Mouse (Mus musculus) kidney, postnatal 0 days (tissue): ENCODE measurements around the gene Ptpn11. TPM values are rescaled to one million over a fixed set of nuclear protein-coding genes. Genes with fewer than 3 reads are reported as not detected.

Source experiments
- ATAC-seq: fragments of 200-750 bp; cut with Nextera tagmentation; replicated peaks from 2 replicates; pipeline ENCODE4 v1.8.0; 2017; ENCODE audit warnings: low read depth, moderate number of reproducible peaks, moderate TSS enrichment, moderate library complexity; ENCODE audit not compliant: low FRiP score
- DNase-seq: peaks from one replicate; pipeline ENCODE4 v3.0.0-alpha.2; 2016; ENCODE audit warnings: low spot score
- H3K27ac ChIP-seq: fragments of 300-500 bp; sonication (generic); 2 replicates; pipeline ENCODE4 v1.5.1; 2014; ENCODE audit warnings: mild to moderate bottlenecking
- H3K27me3 ChIP-seq: fragments of 300-500 bp; sonication (generic); 2 replicates; pipeline ENCODE4 v1.6.1; 2014; ENCODE audit warnings: low read length, mixed read lengths; ENCODE audit not compliant: insufficient read depth
- H3K36me3 ChIP-seq: fragments of 300-500 bp; sonication (generic); 2 replicates; pipeline ENCODE4 v1.6.1; 2014; ENCODE audit warnings: low read length, mixed read lengths; ENCODE audit not compliant: insufficient read depth
- H3K4me1 ChIP-seq: fragments of 300-500 bp; sonication (generic); replicated peaks from 2 replicates; pipeline ENCODE4 v1.6.1; 2014; ENCODE audit warnings: antibody characterized with exemption, low read length, mixed read lengths; ENCODE audit not compliant: insufficient read depth
- H3K4me2 ChIP-seq: fragments of 300-500 bp; sonication (generic); 2 replicates; pipeline ENCODE4 v1.6.1; 2014; ENCODE audit warnings: mild to moderate bottlenecking, low read length, moderate library complexity, mixed read lengths
- H3K4me3 ChIP-seq: fragments of 300-500 bp; sonication (generic); replicated peaks from 2 replicates; pipeline ENCODE4 v1.5.1; 2014; ENCODE audit warnings: low read depth, low read length
- H3K9ac ChIP-seq: fragments of 300-500 bp; sonication (generic); 2 replicates; pipeline ENCODE4 v1.6.1; 2014; ENCODE audit warnings: low read depth, low read length
- H3K9me3 ChIP-seq: fragments of 300-500 bp; sonication (generic); replicated peaks from 2 replicates; pipeline ENCODE4 v1.6.1; 2016; ENCODE audit warnings: low read length, inconsistent platforms, mixed read lengths
- CTCF ChIP-seq: IDR thresholded peaks from 2 replicates; pipeline ENCODE4 v1.5.1; 2016; ENCODE audit warnings: antibody characterized with exemption, low read depth, mild to moderate bottlenecking, moderate library complexity
- WGBS: fragments of 180-500 bp; shearing (Covaris S2); extraction: QIAGEN DNeasy Blood & Tissue Kit; methylation state at CpG from one replicate; pipeline ENCODE4 v1.1.7; 2014; 5-methylcytosine and 5-hydroxymethylcytosine counted together
- polyA plus RNA-seq: library from polyadenylated mRNA; unstranded; fragments of >200 nt; fragmentation: Nextera tagmentation; extraction: Ambion mirVana; gene quantifications from 2 replicates; pipeline ENCODE4 v1.2.1, GENCODE M21; 2015

The Ptpn11 gene
- polyA plus RNA-seq, 1 experiment from 2014 or later: 20.0 TPM

DNA sequence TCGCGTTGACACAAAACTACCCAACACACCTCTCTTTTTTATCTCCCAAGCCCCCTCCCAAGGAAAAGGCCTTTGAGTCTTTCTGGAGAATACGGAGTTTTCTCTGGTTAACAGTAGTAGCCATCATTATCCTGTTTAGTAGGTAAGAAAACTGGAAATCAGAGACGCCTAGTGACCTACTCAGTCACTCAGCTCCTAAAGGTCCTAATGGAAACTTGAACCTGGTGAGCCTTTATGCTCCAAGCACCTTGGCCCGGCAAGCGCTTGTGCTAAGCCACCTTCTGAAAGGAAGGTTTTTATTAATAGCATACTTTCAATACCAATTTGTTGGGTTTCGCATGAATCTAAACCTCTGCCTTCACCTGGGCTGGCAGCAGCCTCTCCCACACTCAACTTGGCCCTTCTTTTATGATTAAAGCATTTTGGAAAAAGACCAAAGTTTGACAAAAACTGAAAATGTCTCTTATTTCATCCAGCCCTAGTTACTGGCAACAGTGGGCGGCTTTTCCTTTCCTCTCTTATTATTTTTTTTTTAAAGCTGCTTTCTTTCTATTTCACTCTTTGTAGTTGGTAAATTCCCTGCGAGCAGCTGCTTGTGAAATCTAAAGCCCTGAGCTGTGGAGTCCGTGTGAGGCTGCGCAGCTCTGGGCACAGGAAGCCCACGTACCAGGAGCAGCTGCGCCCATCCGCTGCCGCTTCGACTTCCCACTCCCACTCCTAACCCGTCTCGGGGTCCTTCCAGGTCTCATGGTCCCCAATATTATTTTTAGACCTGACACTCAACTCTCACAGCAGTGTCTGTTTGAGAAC, 79.9 kb downstream of the Ptpn11 start:
- Histone ChIP-seq H3K4me1 (no peaks in the 10 kb centered on the region), H3K27me3 (no peaks in the 10 kb centered on the region), H3K4me3 (no peak overlapping the region), H3K9ac (no peak overlapping the region), H3K27ac (no peak overlapping the region), H3K4me2 (no peak overlapping the region), H3K36me3 (no peaks in the 10 kb centered on the region), H3K9me3 (no peaks in the 10 kb centered on the region)
- 76% methylated on average over 18 of the region's 18 CpGs for WGBS
- no peak for ATAC-seq
- no peak for DNase-seq
- no peak for TF ChIP-seq CTCF

DNA sequence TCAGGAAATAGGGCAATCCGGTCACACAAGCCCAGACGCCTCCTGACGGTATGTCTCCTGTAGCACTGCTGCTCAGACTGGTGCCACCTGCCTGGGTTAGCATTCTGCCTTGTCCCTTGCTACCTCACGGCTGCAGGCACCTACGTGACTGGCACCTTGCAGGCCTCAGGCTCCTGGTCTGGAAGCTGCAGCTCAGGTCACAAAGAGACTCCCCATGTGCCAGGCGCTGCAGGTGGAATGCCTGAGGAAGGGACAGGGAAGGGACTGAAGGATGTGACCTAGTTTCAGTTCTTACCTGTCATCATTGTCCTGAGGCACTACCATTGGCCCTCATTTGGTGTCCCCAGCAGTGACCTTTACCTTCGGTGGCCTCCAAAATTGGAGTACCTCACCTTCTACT, 82.0 kb downstream of the Ptpn11 start:
- H3K4me3 ChIP-seq: no peak overlapping the region
- no peak overlapping the region for H3K9ac ChIP-seq
- H3K27ac ChIP-seq: no peak overlapping the region
- H3K4me2 ChIP-seq: no peak overlapping the region
- TF ChIP-seq CTCF: no peak
- H3K4me1 ChIP-seq: no peaks in the 10 kb centered on the region
- no peaks in the 10 kb centered on the region for H3K9me3 ChIP-seq
- no peaks in the 10 kb centered on the region for H3K36me3 ChIP-seq
- DNase-seq: no peak
- no peak for ATAC-seq
- no peaks in the 10 kb centered on the region for H3K27me3 ChIP-seq
- 81% methylated on average over 7 of the region's 7 CpGs for WGBS

DNA sequence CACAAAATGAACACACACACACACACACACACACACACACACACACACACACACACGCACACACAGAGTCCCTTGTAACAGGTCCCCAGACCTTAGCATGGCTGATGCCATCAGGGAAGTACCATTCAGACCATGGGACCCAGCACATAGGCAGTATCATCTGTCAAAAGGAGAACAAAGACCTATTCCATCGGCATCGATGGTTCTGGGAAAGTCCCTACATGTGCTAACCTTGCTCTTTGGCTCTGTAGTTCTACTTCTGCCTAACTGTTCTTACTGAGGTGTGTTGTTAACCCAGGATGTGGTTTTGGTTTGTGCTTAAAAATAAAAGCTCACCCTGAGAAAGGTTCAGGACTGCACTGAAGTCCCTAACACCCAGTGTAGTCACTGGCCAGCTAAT, 84.3 kb downstream of the Ptpn11 start:
- 78% methylated on average over 3 of the region's 3 CpGs for WGBS
- Histone ChIP-seq H3K9me3 (no peaks in the 10 kb centered on the region), H3K27ac (no peak overlapping the region), H3K27me3 (no peaks in the 10 kb centered on the region), H3K4me3 (no peak overlapping the region), H3K4me2 (no peak overlapping the region), H3K4me1 (no peaks in the 10 kb centered on the region), H3K36me3 (no peaks in the 10 kb centered on the region), H3K9ac (no peak overlapping the region)
- ATAC-seq: no peak
- no peak for TF ChIP-seq CTCF
- no peak for DNase-seq

DNA sequence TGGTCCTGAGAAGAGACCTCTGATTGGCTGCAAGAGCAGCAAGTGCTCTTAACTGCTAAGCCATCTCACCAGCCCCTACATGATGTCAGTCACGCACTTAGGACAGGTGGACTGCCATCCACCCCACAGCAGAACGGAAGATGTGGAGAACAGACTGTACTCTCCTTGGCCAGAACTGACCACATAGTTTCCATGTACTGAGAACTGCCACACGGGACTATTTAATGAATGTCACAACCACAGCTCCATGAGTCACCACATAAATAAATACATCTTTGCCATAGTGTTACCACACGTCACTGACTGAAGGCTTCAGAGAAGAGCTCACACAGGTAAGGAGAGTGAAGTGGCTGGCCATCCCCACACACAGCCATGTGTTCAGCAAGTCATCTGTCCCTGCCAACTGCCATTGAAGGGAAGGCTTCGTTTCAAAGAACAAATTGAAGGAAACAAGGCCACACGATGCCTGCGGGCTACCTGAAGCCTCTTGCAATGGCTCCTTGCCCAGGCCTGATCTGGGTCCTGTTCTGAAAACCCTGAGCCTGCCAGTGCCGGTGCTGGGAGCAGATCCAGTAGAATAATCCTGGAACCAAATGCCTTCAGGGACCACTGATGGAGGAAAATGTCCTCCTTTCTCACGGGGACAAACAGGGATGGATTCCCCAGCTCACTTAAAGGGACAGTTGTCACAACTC, 90.2 kb downstream of the Ptpn11 start:
- H3K4me1 ChIP-seq: no peaks in the 10 kb centered on the region
- H3K27ac ChIP-seq: no peak overlapping the region
- H3K9me3 ChIP-seq: no peaks in the 10 kb centered on the region
- no peak for ATAC-seq
- no peaks in the 10 kb centered on the region for H3K36me3 ChIP-seq
- H3K9ac ChIP-seq: no peak overlapping the region
- H3K27me3 ChIP-seq: no peaks in the 10 kb centered on the region
- no peak for TF ChIP-seq CTCF
- H3K4me3 ChIP-seq: no peak overlapping the region
- 71% methylated on average over 9 of the region's 9 CpGs for WGBS
- no peak overlapping the region for H3K4me2 ChIP-seq
- no peak for DNase-seq

DNA sequence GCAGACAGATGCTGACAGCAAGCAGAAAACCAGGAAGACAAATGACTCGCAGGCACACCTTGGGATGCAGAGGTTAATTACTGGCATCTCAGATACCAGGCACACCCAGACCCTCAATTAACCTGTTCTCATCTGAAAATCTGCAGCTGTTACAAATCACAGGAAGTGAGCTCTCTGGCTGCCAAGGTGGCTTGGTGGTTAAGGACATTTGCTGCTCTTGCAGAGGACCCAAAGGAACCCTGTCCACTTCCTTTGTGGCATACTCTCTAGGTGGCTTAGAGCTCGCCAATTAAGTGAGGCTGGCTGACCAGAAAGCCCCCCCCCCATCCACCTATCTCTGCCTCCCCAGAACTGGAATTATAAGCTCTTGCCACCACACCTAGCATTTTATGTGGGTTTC, 91.1 kb downstream of the Ptpn11 start:
- H3K36me3 ChIP-seq: no peaks in the 10 kb centered on the region
- no peaks in the 10 kb centered on the region for H3K27me3 ChIP-seq
- no peaks in the 10 kb centered on the region for H3K9me3 ChIP-seq
- H3K9ac ChIP-seq: no peak overlapping the region
- H3K4me3 ChIP-seq: no peak overlapping the region
- H3K4me1 ChIP-seq: no peaks in the 10 kb centered on the region
- TF ChIP-seq CTCF: no peak
- H3K27ac ChIP-seq: no peak overlapping the region
- peak; percentile 6 for DNase-seq
- no peak for ATAC-seq
- WGBS: 31% methylated on average over 2 of the region's 2 CpGs
- H3K4me2 ChIP-seq: no peak overlapping the region

DNA sequence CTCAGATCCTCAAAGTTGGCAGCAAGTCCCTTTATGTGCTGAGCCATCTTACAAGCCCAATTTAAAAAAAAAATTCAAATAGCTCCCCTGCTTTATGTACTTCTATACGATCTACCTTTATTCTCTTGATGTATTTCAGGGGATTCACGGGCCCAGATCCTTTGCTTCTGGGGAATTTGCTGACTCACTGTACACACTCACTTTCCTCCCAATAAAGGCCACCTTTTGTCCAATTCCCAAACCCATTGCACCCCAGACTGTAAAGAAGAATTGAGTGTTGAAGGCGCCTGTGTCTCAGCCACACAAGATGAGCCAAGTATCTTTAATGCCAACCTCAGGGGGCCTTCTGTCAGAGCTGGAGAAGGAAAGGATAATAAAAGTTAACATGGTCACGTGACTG, 93.2 kb downstream of the Ptpn11 start:
- no peak for DNase-seq
- 84% methylated on average over 4 of the region's 4 CpGs for WGBS
- Histone ChIP-seq H3K27me3 (no peaks in the 10 kb centered on the region), H3K9ac (no peak overlapping the region), H3K4me1 (no peaks in the 10 kb centered on the region), H3K9me3 (no peaks in the 10 kb centered on the region), H3K36me3 (no peaks in the 10 kb centered on the region), H3K4me2 (no peak overlapping the region), H3K27ac (no peak overlapping the region), H3K4me3 (no peak overlapping the region)
- no peak for ATAC-seq
- TF ChIP-seq CTCF: no peak
